Mouse (Mus musculus): ENCODE results near the gene Slc25a25. TPM values are rescaled to one million over a fixed set of nuclear protein-coding genes. Genes with fewer than 3 reads are reported as not detected.
"Not testable (repeated sequence)": the region's sequence is repeated elsewhere in the genome, so short reads cannot be mapped to it uniquely, and the experiment has no call there.

Slc25a25 gene
- polyA plus RNA-seq, 1 experiment from 2014 or later: 13.0 TPM

GRCm38 (mm10) chr2:32486155-32486554 is 34.9 kb upstream of the Slc25a25 start:
- H3K4me1 ChIP-seq (replicated peaks): peaks cover 12% of the 10 kb centered on the region
- ATAC-seq (ENCODE audit: insufficient number of reproducible peaks, low FRiP score): no peak
- no peaks in the 10 kb centered on the region for H3K9me3 ChIP-seq (replicated peaks)
- H3K27ac ChIP-seq (ENCODE audit: poor library complexity, severe bottlenecking): no peak overlapping the region
- H3K9ac ChIP-seq: no peak overlapping the region
- no peak overlapping the region for H3K4me3 ChIP-seq
- WGBS: 54% methylated on average over 9 of the region's 9 CpGs
- no peaks in the 10 kb centered on the region for H3K27me3 ChIP-seq (replicated peaks)
- no peaks in the 10 kb centered on the region for H3K36me3 ChIP-seq
- no peak overlapping the region for H3K4me2 ChIP-seq

GRCm38 (mm10) chr2:32485751-32486150 is 34.5 kb upstream of the Slc25a25 start:
- no peak for ATAC-seq (ENCODE audit: insufficient number of reproducible peaks, low FRiP score)
- 82% methylated on average over 4 of the region's 4 CpGs for WGBS
- H3K27ac ChIP-seq (ENCODE audit: poor library complexity, severe bottlenecking): no peak overlapping the region

GRCm38 (mm10) chr2:32484933-32485332 is 33.7 kb upstream of the Slc25a25 start:
- no peak for ATAC-seq (ENCODE audit: insufficient number of reproducible peaks, low FRiP score)
- WGBS: 87% methylated on average over 6 of the region's 6 CpGs
- Histone ChIP-seq H3K9ac (0 out of 2 replicates have a peak overlapping the region, but pooled peaks have one; percentile 9), H3K9me3 (replicated peaks) (peaks cover 6% of the 10 kb centered on the region; the same call in 1 of the 2 replicates), H3K36me3 (no peaks in the 10 kb centered on the region), H3K4me1 (replicated peaks) (peaks cover 12% of the 10 kb centered on the region), H3K4me3 (no peak overlapping the region), H3K27ac (ENCODE audit: poor library complexity, severe bottlenecking) (no peak overlapping the region), H3K4me2 (no peak overlapping the region), H3K27me3 (replicated peaks) (no peaks in the 10 kb centered on the region)

More at GRCm38 (mm10) chr2:32485751-32486150, 34.5 kb upstream of the Slc25a25 start:
- H3K9ac ChIP-seq: no peak overlapping the region
- H3K4me2 ChIP-seq: no peak overlapping the region
- H3K36me3 ChIP-seq: no peaks in the 10 kb centered on the region
- H3K4me1 ChIP-seq (replicated peaks): peaks cover 12% of the 10 kb centered on the region
- H3K4me3 ChIP-seq: no peak overlapping the region
- H3K9me3 ChIP-seq (replicated peaks): 0 out of 2 replicates have a peak, but pooled peaks cover 2% of the 10 kb centered on the region
- H3K27me3 ChIP-seq (replicated peaks): no peaks in the 10 kb centered on the region

- no peak overlapping the region for H3K4me2 ChIP-seq
- H3K4me3 ChIP-seq: no peak overlapping the region
- no peak overlapping the region for H3K9ac ChIP-seq
- H3K27ac ChIP-seq (ENCODE audit: poor library complexity, severe bottlenecking): no peak overlapping the region
- WGBS: 73% methylated on average over 9 of the region's 9 CpGs
- no peak for ATAC-seq (ENCODE audit: insufficient number of reproducible peaks, low FRiP score)
- no peaks in the 10 kb centered on the region for H3K36me3 ChIP-seq
- peaks cover 12% of the 10 kb centered on the region for H3K4me1 ChIP-seq (replicated peaks)
- H3K9me3 ChIP-seq (replicated peaks): peaks cover 16% of the 10 kb centered on the region
- H3K27me3 ChIP-seq (replicated peaks): no peaks in the 10 kb centered on the region
Measured at GRCm38 (mm10) chr2:32483179-32483875, 32.1 kb upstream of the Slc25a25 start.

- WGBS: 87% methylated on average over 8 of the region's 8 CpGs
- no peaks in the 10 kb centered on the region for H3K36me3 ChIP-seq
- peaks cover 22% of the 10 kb centered on the region for H3K9me3 ChIP-seq (replicated peaks)
- ATAC-seq (ENCODE audit: insufficient number of reproducible peaks, low FRiP score): no peak
- no peaks in the 10 kb centered on the region for H3K27me3 ChIP-seq (replicated peaks)
- H3K4me3 ChIP-seq: no peak overlapping the region
- H3K4me2 ChIP-seq: no peak overlapping the region
- peaks cover 12% of the 10 kb centered on the region for H3K4me1 ChIP-seq (replicated peaks)
- H3K9ac ChIP-seq: no peak overlapping the region
- H3K27ac ChIP-seq (ENCODE audit: poor library complexity, severe bottlenecking): no peak overlapping the region
Measured at GRCm38 (mm10) chr2:32482351-32482750, 31.1 kb upstream of the Slc25a25 start.

GRCm38 (mm10) chr2:32475361-32475760 is 24.1 kb upstream of the Slc25a25 start:
- WGBS: 89% methylated on average over 6 of the region's 9 CpGs
- peaks cover 21% of the 10 kb centered on the region for H3K9me3 ChIP-seq (replicated peaks)
- not testable (repeated sequence) for H3K27me3 ChIP-seq (replicated peaks); H3K4me1 ChIP-seq (replicated peaks); H3K9ac ChIP-seq; H3K4me3 ChIP-seq; ATAC-seq (ENCODE audit: insufficient number of reproducible peaks, low FRiP score); H3K27ac ChIP-seq (ENCODE audit: poor library complexity, severe bottlenecking); H3K4me2 ChIP-seq; H3K36me3 ChIP-seq

- no peak for ATAC-seq (ENCODE audit: insufficient number of reproducible peaks, low FRiP score)
- 82% methylated on average over 6 of the region's 6 CpGs for WGBS
- H3K36me3 ChIP-seq: no peaks in the 10 kb centered on the region
- no peak overlapping the region for H3K9ac ChIP-seq
- H3K27me3 ChIP-seq (replicated peaks): no peaks in the 10 kb centered on the region
- no peak overlapping the region for H3K4me3 ChIP-seq
- no peak overlapping the region for H3K4me2 ChIP-seq
- H3K9me3 ChIP-seq (replicated peaks): peaks cover 5% of the 10 kb centered on the region; the same call in 1 of the 2 replicates
- H3K4me1 ChIP-seq (replicated peaks): no peaks in the 10 kb centered on the region
- no peak overlapping the region for H3K27ac ChIP-seq (ENCODE audit: poor library complexity, severe bottlenecking)
Measured at GRCm38 (mm10) chr2:32471681-32472061, 20.4 kb upstream of the Slc25a25 start.

GRCm38 (mm10) chr2:32471001-32471680 is 19.9 kb upstream of the Slc25a25 start:
- H3K9ac ChIP-seq: no peak overlapping the region
- H3K9me3 ChIP-seq (replicated peaks): peaks cover 5% of the 10 kb centered on the region; the same call in 1 of the 2 replicates
- ATAC-seq (ENCODE audit: insufficient number of reproducible peaks, low FRiP score): no peak
- no peak overlapping the region for H3K27ac ChIP-seq (ENCODE audit: poor library complexity, severe bottlenecking)
- no peak overlapping the region for H3K4me2 ChIP-seq
- no peak overlapping the region for H3K4me3 ChIP-seq
- WGBS: 62% methylated on average over 6 of the region's 6 CpGs
- no peaks in the 10 kb centered on the region for H3K27me3 ChIP-seq (replicated peaks)
- no peaks in the 10 kb centered on the region for H3K36me3 ChIP-seq
- H3K4me1 ChIP-seq (replicated peaks): no peaks in the 10 kb centered on the region

- 27% methylated on average over 6 of the region's 6 CpGs for WGBS
- no peak overlapping the region for H3K4me3 ChIP-seq
- no peaks in the 10 kb centered on the region for H3K36me3 ChIP-seq
- no peaks in the 10 kb centered on the region for H3K27me3 ChIP-seq (replicated peaks)
- peaks cover 18% of the 10 kb centered on the region for H3K4me1 ChIP-seq (replicated peaks)
- H3K9ac ChIP-seq: no peak overlapping the region
- peak overlapping the region; percentile 53 for H3K27ac ChIP-seq (ENCODE audit: poor library complexity, severe bottlenecking)
- H3K9me3 ChIP-seq (replicated peaks): no peaks in the 10 kb centered on the region
- ATAC-seq (ENCODE audit: insufficient number of reproducible peaks, low FRiP score): peak; percentile 76; the same call in 1 of the 2 replicates
- no peak overlapping the region; the same call in 1 of the 2 replicates for H3K4me2 ChIP-seq
Measured at GRCm38 (mm10) chr2:32464212-32464891, 13.1 kb upstream of the Slc25a25 start.

- peaks cover 18% of the 10 kb centered on the region for H3K4me1 ChIP-seq (replicated peaks)
- WGBS: 75% methylated on average over 2 of the region's 2 CpGs
- H3K36me3 ChIP-seq: no peaks in the 10 kb centered on the region
- H3K9ac ChIP-seq: no peak overlapping the region
- H3K9me3 ChIP-seq (replicated peaks): no peaks in the 10 kb centered on the region
- H3K4me2 ChIP-seq: no peak overlapping the region
- H3K27ac ChIP-seq (ENCODE audit: poor library complexity, severe bottlenecking): peak overlapping the region; percentile 53; the same call in 1 of the 2 replicates
- no peak overlapping the region for H3K4me3 ChIP-seq
- no peaks in the 10 kb centered on the region for H3K27me3 ChIP-seq (replicated peaks)
- no peak for ATAC-seq (ENCODE audit: insufficient number of reproducible peaks, low FRiP score)
Measured at GRCm38 (mm10) chr2:32463773-32464172, 12.5 kb upstream of the Slc25a25 start.

- H3K9ac ChIP-seq: no peak overlapping the region
- no peak overlapping the region for H3K27ac ChIP-seq (ENCODE audit: poor library complexity, severe bottlenecking)
- no peak overlapping the region for H3K4me2 ChIP-seq
- H3K4me3 ChIP-seq: no peak overlapping the region
- peaks cover 16% of the 10 kb centered on the region for H3K4me1 ChIP-seq (replicated peaks)
- no peaks in the 10 kb centered on the region for H3K9me3 ChIP-seq (replicated peaks)
- 89% methylated on average over 2 of the region's 2 CpGs for WGBS
- no peak for ATAC-seq (ENCODE audit: insufficient number of reproducible peaks, low FRiP score)
- H3K27me3 ChIP-seq (replicated peaks): no peaks in the 10 kb centered on the region
- peaks cover 14% of the 10 kb centered on the region for H3K36me3 ChIP-seq
Measured at GRCm38 (mm10) chr2:32459657-32460056, 8.4 kb upstream of the Slc25a25 start.

All from heart, embryonic 12.5 days (tissue).